Mouse (Mus musculus): ENCODE measurements around the gene Sec14l1. TPM values are rescaled to one million over a fixed set of nuclear protein-coding genes. Genes with fewer than 3 reads are reported as not detected.

Gene Sec14l1
- polyA plus RNA-seq, 1 experiment from 2014 or later = 42.1 TPM

- H3K4me3 ChIP-seq = no peak overlapping the region
- H3K27me3 ChIP-seq = no peaks in the 10 kb centered on the region
- H3K27ac ChIP-seq = no peak overlapping the region
- WGBS = 73% methylated on average over 24 of the region's 24 CpGs
- H3K4me1 ChIP-seq (replicated peaks) = peaks cover 10% of the 10 kb centered on the region
- no peak overlapping the region for H3K4me2 ChIP-seq
- no peaks in the 10 kb centered on the region for H3K9me3 ChIP-seq (replicated peaks)
- H3K9ac ChIP-seq = no peak overlapping the region
- H3K36me3 ChIP-seq = peaks cover 91% of the 10 kb centered on the region
- ATAC-seq (replicated peaks; ENCODE audit: insufficient number of reproducible peaks, insufficient read depth, low FRiP score, low read depth) = no peak
Measured at GRCm38 (mm10) chr11:117146776-117147536, 32.0 kb downstream of the Sec14l1 start.

DNA sequence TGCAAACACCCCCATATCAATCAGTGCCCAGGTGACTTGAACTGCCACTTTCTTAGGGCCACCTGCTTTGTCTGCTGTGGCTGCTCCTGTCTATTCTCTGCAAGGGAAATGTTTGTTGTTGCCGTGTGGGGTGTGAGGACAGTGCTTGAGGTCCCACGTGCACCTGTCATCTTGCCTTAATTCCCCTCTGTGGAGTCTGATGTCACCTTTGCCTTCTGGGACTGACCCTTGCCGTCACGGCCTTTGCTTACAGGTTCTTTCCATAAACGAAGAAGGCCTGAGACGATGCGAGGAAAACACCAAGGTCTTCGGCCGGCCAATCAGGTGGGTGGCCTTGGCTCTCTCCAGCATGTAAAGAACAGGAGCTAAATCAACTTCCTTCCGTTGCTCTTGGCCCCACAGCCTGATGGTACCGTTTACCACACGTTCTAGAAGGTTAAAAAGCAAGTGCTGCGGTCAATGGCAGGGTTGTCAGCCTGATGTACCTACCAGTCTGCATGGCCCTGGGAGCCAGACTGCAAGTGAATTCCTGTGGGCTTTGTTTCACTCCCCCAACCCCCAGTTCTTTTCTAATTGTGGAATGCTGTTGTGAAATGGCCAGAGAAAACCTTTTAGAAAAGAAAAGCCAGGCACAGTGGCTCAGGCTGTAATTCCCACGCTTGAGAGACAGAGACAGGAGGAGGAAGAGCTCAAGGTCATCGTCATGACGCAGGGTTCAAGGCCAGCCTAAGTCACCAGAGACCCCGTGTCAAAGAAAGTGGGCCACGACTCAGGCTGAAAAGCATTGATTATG lies 34.1 kb downstream of the Sec14l1 start:
- 82% methylated on average over 18 of the region's 18 CpGs for WGBS
- no peak for ATAC-seq (replicated peaks; ENCODE audit: insufficient number of reproducible peaks, insufficient read depth, low FRiP score, low read depth)
- H3K36me3 ChIP-seq = peaks cover 83% of the 10 kb centered on the region

GRCm38 (mm10) chr11:117150467-117150966 lies 35.5 kb downstream of the Sec14l1 start:
- no peaks in the 10 kb centered on the region for H3K9me3 ChIP-seq (replicated peaks)
- H3K4me1 ChIP-seq (replicated peaks) = peaks cover 17% of the 10 kb centered on the region
- peaks cover 75% of the 10 kb centered on the region for H3K36me3 ChIP-seq
- WGBS = 78% methylated on average over 9 of the region's 9 CpGs
- ATAC-seq (replicated peaks; ENCODE audit: insufficient number of reproducible peaks, insufficient read depth, low FRiP score, low read depth) = no peak
- no peak overlapping the region for H3K27ac ChIP-seq
- H3K4me3 ChIP-seq = no peak overlapping the region
- no peak overlapping the region for H3K9ac ChIP-seq
- H3K27me3 ChIP-seq = no peaks in the 10 kb centered on the region
- H3K4me2 ChIP-seq = no peak overlapping the region

More for the DNA sequence above, 34.1 kb downstream of the Sec14l1 start:
- H3K27ac ChIP-seq = no peak overlapping the region
- no peak overlapping the region for H3K4me3 ChIP-seq
- no peaks in the 10 kb centered on the region for H3K27me3 ChIP-seq
- no peak overlapping the region for H3K9ac ChIP-seq
- no peak overlapping the region for H3K4me2 ChIP-seq
- no peaks in the 10 kb centered on the region for H3K9me3 ChIP-seq (replicated peaks)
- H3K4me1 ChIP-seq (replicated peaks) = peaks cover 8% of the 10 kb centered on the region

- H3K4me2 ChIP-seq = no peak overlapping the region
- no peak overlapping the region for H3K9ac ChIP-seq
- peaks cover 22% of the 10 kb centered on the region for H3K4me1 ChIP-seq (replicated peaks)
- H3K27ac ChIP-seq = no peak overlapping the region
- ATAC-seq (replicated peaks; ENCODE audit: insufficient number of reproducible peaks, insufficient read depth, low FRiP score, low read depth) = no peak
- no peaks in the 10 kb centered on the region for H3K9me3 ChIP-seq (replicated peaks)
- 93% methylated on average over 7 of the region's 7 CpGs for WGBS
- H3K36me3 ChIP-seq = peaks cover 75% of the 10 kb centered on the region
- H3K27me3 ChIP-seq = no peaks in the 10 kb centered on the region
- no peak overlapping the region for H3K4me3 ChIP-seq
Measured at GRCm38 (mm10) chr11:117151461-117151860, 36.5 kb downstream of the Sec14l1 start.

GRCm38 (mm10) chr11:117152541-117152940 lies 37.6 kb downstream of the Sec14l1 start:
- H3K27me3 ChIP-seq = no peaks in the 10 kb centered on the region
- H3K4me3 ChIP-seq = no peak overlapping the region
- peaks cover 73% of the 10 kb centered on the region for H3K36me3 ChIP-seq
- WGBS = 89% methylated on average over 6 of the region's 6 CpGs
- no peaks in the 10 kb centered on the region for H3K9me3 ChIP-seq (replicated peaks)
- no peak overlapping the region for H3K4me2 ChIP-seq
- no peak for ATAC-seq (replicated peaks; ENCODE audit: insufficient number of reproducible peaks, insufficient read depth, low FRiP score, low read depth)
- no peak overlapping the region for H3K9ac ChIP-seq
- H3K27ac ChIP-seq = no peak overlapping the region
- peaks cover 28% of the 10 kb centered on the region for H3K4me1 ChIP-seq (replicated peaks)

- 83% methylated on average over 9 of the region's 9 CpGs for WGBS
- H3K4me1 ChIP-seq (replicated peaks) = peaks cover 38% of the 10 kb centered on the region
- H3K9me3 ChIP-seq (replicated peaks) = no peaks in the 10 kb centered on the region
- H3K9ac ChIP-seq = no peak overlapping the region
- H3K27me3 ChIP-seq = no peaks in the 10 kb centered on the region
- ATAC-seq (replicated peaks; ENCODE audit: insufficient number of reproducible peaks, insufficient read depth, low FRiP score, low read depth) = no peak
- H3K4me2 ChIP-seq = no peak overlapping the region
- 0 out of 2 replicates have a peak overlapping the region, but pooled peaks have one; percentile 40 for H3K27ac ChIP-seq
- peaks cover 71% of the 10 kb centered on the region for H3K36me3 ChIP-seq
- no peak overlapping the region for H3K4me3 ChIP-seq
Measured at GRCm38 (mm10) chr11:117153553-117153952, 38.6 kb downstream of the Sec14l1 start.

GRCm38 (mm10) chr11:117154088-117154815 lies 39.3 kb downstream of the Sec14l1 start:
- peaks cover 44% of the 10 kb centered on the region for H3K4me1 ChIP-seq (replicated peaks)
- H3K36me3 ChIP-seq = peaks cover 71% of the 10 kb centered on the region
- H3K9ac ChIP-seq = no peak overlapping the region
- no peak overlapping the region for H3K4me3 ChIP-seq
- H3K27ac ChIP-seq = peak overlapping the region; percentile 24
- no peak overlapping the region for H3K4me2 ChIP-seq
- H3K27me3 ChIP-seq = no peaks in the 10 kb centered on the region
- peak; percentile 61 for ATAC-seq (replicated peaks; ENCODE audit: insufficient number of reproducible peaks, insufficient read depth, low FRiP score, low read depth)
- WGBS = 33% methylated on average over 7 of the region's 7 CpGs
- H3K9me3 ChIP-seq (replicated peaks) = no peaks in the 10 kb centered on the region

- WGBS = 51% methylated on average over 13 of the region's 15 CpGs
- H3K27me3 ChIP-seq = no peaks in the 10 kb centered on the region
- H3K9me3 ChIP-seq (replicated peaks) = no peaks in the 10 kb centered on the region
- no peak for ATAC-seq (replicated peaks; ENCODE audit: insufficient number of reproducible peaks, insufficient read depth, low FRiP score, low read depth)
- H3K4me1 ChIP-seq (replicated peaks) = peaks cover 51% of the 10 kb centered on the region
- H3K4me3 ChIP-seq = no peak overlapping the region
- H3K4me2 ChIP-seq = no peak overlapping the region
- peaks cover 50% of the 10 kb centered on the region for H3K36me3 ChIP-seq
- no peak overlapping the region for H3K27ac ChIP-seq
- H3K9ac ChIP-seq = no peak overlapping the region
Measured at GRCm38 (mm10) chr11:117156725-117157124, 41.8 kb downstream of the Sec14l1 start.

DNA sequence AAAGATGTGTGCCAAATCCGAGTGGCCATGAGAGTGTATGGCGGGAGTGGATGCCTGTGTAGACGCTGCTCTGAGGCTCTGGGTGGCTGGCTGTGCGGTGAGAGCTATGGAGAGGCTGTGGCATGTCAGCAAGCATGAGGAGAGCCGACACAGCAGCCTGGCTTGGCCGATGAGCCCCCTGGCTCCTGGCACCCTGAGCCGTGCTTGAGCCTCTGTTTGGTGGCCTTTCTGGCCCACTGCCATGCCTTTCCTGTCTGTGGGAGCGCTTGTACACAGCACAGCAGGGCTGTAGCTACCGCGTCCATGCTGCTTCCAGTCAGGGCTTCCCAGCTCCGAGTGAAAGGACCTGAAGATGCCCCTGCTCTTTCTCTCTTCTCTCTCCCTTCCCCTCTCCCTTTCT lies 43.4 kb downstream of the Sec14l1 start:
- Histone ChIP-seq H3K9ac (peak overlapping the region; percentile 9; the same call in 1 of the 2 replicates), H3K9me3 (replicated peaks) (no peaks in the 10 kb centered on the region), H3K36me3 (peaks cover 45% of the 10 kb centered on the region), H3K4me3 (no peak overlapping the region), H3K27me3 (no peaks in the 10 kb centered on the region), H3K27ac (0 out of 2 replicates have a peak overlapping the region, but pooled peaks have one; percentile 36), H3K4me2 (no peak overlapping the region), H3K4me1 (replicated peaks) (peaks cover 58% of the 10 kb centered on the region)
- ATAC-seq (replicated peaks; ENCODE audit: insufficient number of reproducible peaks, insufficient read depth, low FRiP score, low read depth) = no peak
- 47% methylated on average over 11 of the region's 11 CpGs for WGBS

DNA sequence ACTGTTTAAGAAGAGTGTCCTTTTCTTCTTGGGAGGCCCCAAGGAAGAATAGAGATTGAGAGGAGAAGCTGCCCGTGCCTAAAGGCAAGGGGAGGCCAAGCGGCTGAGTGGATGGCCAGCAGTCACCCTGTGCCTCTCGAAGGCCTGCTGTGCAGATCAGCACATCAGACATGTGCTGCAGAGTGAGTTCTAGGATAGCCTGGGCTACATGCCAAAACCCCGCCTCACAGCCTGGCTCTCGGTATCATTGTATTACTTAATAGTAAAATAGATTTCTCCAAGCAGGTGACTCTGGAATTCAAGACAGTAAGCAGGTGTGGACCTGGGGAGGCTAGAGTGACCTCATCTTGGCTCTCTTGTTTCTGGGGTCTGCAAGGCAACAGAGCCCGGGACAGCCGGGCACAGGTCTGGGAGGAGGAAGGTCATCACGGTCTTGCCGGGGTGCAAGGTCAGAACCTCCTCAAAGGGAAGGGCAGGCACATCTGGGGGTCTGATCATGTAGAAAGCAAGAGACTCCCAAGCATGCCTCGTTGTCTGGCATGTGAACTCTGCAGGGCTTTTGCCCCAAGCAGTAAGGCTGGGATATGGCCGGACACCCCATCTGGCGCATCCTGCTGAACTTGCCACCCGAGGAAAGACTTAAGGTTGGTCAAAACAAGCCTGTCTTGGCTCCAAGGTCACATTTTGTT lies 44.4 kb downstream of the Sec14l1 start:
- no peak overlapping the region for H3K9ac ChIP-seq
- ATAC-seq (replicated peaks; ENCODE audit: insufficient number of reproducible peaks, insufficient read depth, low FRiP score, low read depth) = no peak
- WGBS = 73% methylated on average over 13 of the region's 13 CpGs
- H3K27me3 ChIP-seq = no peaks in the 10 kb centered on the region
- no peaks in the 10 kb centered on the region for H3K9me3 ChIP-seq (replicated peaks)
- no peak overlapping the region for H3K4me3 ChIP-seq
- no peak overlapping the region; the same call in 1 of the 2 replicates for H3K4me2 ChIP-seq
- peaks cover 43% of the 10 kb centered on the region for H3K36me3 ChIP-seq
- H3K27ac ChIP-seq = peak overlapping the region; percentile 44
- H3K4me1 ChIP-seq (replicated peaks) = peaks cover 53% of the 10 kb centered on the region
